Comparison of ENCODE assay signal across 8 mouse cellular contexts in the genomic region with DNA sequence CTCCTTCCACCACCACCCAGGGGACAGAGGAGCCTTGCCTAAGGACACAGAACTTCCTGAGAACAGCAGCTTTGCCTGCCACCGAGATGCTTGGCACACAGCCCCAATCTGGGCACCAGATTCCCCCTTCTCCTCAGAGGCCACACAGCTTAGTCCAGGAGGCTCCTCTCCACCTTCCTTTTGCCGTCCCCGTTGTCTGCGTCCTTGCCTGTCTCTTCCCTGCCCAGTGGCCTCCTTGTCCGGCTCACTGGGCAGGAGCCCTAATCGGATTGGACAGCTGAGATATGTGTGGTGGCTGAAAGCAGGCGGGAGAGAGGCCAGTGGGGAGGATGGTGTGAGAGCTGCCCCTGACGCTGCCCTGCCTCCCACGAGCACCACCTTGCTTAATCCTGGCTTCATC. TPM values are rescaled to one million over a fixed set of nuclear protein-coding genes. Genes with fewer than 3 reads are reported as not detected.
DNase-seq lines count a peak whose midpoint lies in the region; ATAC-seq and TF ChIP-seq lines count a peak whose summit lies in the region.

No protein-coding gene starts in this region.

- no peaks in the 10 kb centered on the region for H3K36me3 ChIP-seq in hindbrain, embryonic 13.5 days
- H3K36me3 ChIP-seq in midbrain, embryonic 15.5 days (replicated peaks) = no peaks in the 10 kb centered on the region

- H3K4me2 ChIP-seq in hindbrain, embryonic 13.5 days = peak overlapping the region; percentile 76
- H3K4me2 ChIP-seq in midbrain, embryonic 15.5 days = peak overlapping the region; percentile 58

- 31% methylated on average over 9 of the region's 9 CpGs for WGBS in lung, adult 2 months
- 7% methylated on average over 9 of the region's 9 CpGs for WGBS in hindbrain, embryonic 13.5 days
- 2% methylated on average over 9 of the region's 9 CpGs for WGBS in midbrain, embryonic 15.5 days

- H3K4me1 ChIP-seq in lung, adult 2 months (ENCODE audit: control insufficient read depth, insufficient read depth, low read length) = peaks cover 54% of the 10 kb centered on the region
- peaks cover 90% of the 10 kb centered on the region for H3K4me1 ChIP-seq in hindbrain, embryonic 13.5 days (replicated peaks)
- H3K4me1 ChIP-seq in midbrain, embryonic 15.5 days = peaks cover 75% of the 10 kb centered on the region

- no peak overlapping the region for H3K4me3 ChIP-seq in lung, adult 2 months (replicated peaks; ENCODE audit: extremely low read depth, low read depth, low read length)
- peak overlapping the region; percentile 16 for H3K4me3 ChIP-seq in hindbrain, embryonic 13.5 days
- H3K4me3 ChIP-seq in midbrain, embryonic 15.5 days = no peak overlapping the region

- no peak for ATAC-seq in hindbrain, embryonic 13.5 days (ENCODE audit: low FRiP score)
- no peak for ATAC-seq in midbrain, embryonic 15.5 days (replicated peaks)

- H3K9me3 ChIP-seq in hindbrain, embryonic 13.5 days = no peaks in the 10 kb centered on the region
- no peaks in the 10 kb centered on the region for H3K9me3 ChIP-seq in midbrain, embryonic 15.5 days

- peak; percentile 13 for DNase-seq in lung, adult 2 months
- DNase-seq in lung, adult 18-20 months = no peak
- DNase-seq in cerebellum, postnatal 14 days = peak; percentile 84
- no peak for DNase-seq in spleen, adult 18-20 months
- DNase-seq in gastrocnemius, postnatal 10 days = no peak
- no peak for DNase-seq in thymus, postnatal 0 days (ENCODE audit: low spot score)

- H3K9ac ChIP-seq in hindbrain, embryonic 13.5 days = peak overlapping the region; percentile 88
- no peak overlapping the region for H3K9ac ChIP-seq in midbrain, embryonic 15.5 days

- H3K27ac ChIP-seq in hindbrain, embryonic 13.5 days = peak overlapping the region; percentile 75
- H3K27ac ChIP-seq in midbrain, embryonic 15.5 days = no peak overlapping the region

- TF ChIP-seq POLR2A in lung, adult 2 months (IDR thresholded peaks at IDR 0.05; ENCODE audit: borderline replicate concordance, extremely low read depth, low read depth, low read length) = no peak

- no peaks in the 10 kb centered on the region for H3K27me3 ChIP-seq in hindbrain, embryonic 13.5 days
- H3K27me3 ChIP-seq in midbrain, embryonic 15.5 days (replicated peaks) = no peaks in the 10 kb centered on the region

- no peak for TF ChIP-seq CTCF in lung, adult 2 months (IDR thresholded peaks at IDR 0.05; ENCODE audit: insufficient read depth, low read length)

RNA-seq across cellular contexts. Expression of gene Rara, which starts 1.9 kb away (rescaled TPM):
- 59.0 and 62.2 TPM in 2 replicates for polyA plus RNA-seq in lung, adult 2 months (2012; rRNA removed)
- 17.1 and 20.3 TPM in 2 replicates for polyA plus RNA-seq in hindbrain, embryonic 13.5 days (2015; fragmentation: Nextera tagmentation; extraction: Ambion mirVana)
- 9.7 and 10.5 TPM in 2 replicates for polyA plus RNA-seq in midbrain, embryonic 15.5 days (2015; fragmentation: Nextera tagmentation; extraction: Ambion mirVana)
- total RNA-seq in gastrocnemius, postnatal 10 days (2021) = 10 to 100 TPM; 22.6 to 31.5 TPM
- 40.4 and 41.0 TPM in 2 replicates for polyA plus RNA-seq in thymus, postnatal 0 days (2015; fragmentation: Nextera tagmentation; extraction: Ambion mirVana)

RNA-seq across cellular contexts. Expression of gene Cdc6, which starts 21.9 kb away (rescaled TPM):
- polyA plus RNA-seq in lung, adult 2 months (2012; rRNA removed) = 0.16 and 0.25 TPM in 2 replicates
- 5.9 and 6.0 TPM in 2 replicates for polyA plus RNA-seq in hindbrain, embryonic 13.5 days (2015; fragmentation: Nextera tagmentation; extraction: Ambion mirVana)
- 3.9 and 4.2 TPM in 2 replicates for polyA plus RNA-seq in midbrain, embryonic 15.5 days (2015; fragmentation: Nextera tagmentation; extraction: Ambion mirVana)
- 1 to 10 TPM; 2.3 to 3.5 TPM for total RNA-seq in gastrocnemius, postnatal 10 days (2021)
- polyA plus RNA-seq in thymus, postnatal 0 days (2015; fragmentation: Nextera tagmentation; extraction: Ambion mirVana) = 40.6 and 53.2 TPM in 2 replicates

RNA-seq across cellular contexts. Expression of gene Gjd3, which starts 53.3 kb away (rescaled TPM):
- polyA plus RNA-seq in lung, adult 2 months (2012; rRNA removed) = 0.29 and 0.40 TPM in 2 replicates
- 1.5 and 1.6 TPM in 2 replicates for polyA plus RNA-seq in hindbrain, embryonic 13.5 days (2015; fragmentation: Nextera tagmentation; extraction: Ambion mirVana)
- 1.4 and 2.4 TPM in 2 replicates for polyA plus RNA-seq in midbrain, embryonic 15.5 days (2015; fragmentation: Nextera tagmentation; extraction: Ambion mirVana)
- total RNA-seq in gastrocnemius, postnatal 10 days (2021) = not detected
- polyA plus RNA-seq in thymus, postnatal 0 days (2015; fragmentation: Nextera tagmentation; extraction: Ambion mirVana) = 0.27 and 0.51 TPM in 2 replicates

Comparison
In these comparisons a context has a peak if more than half of its experiments do, and no peak if none do; other contexts are left out.
1. DNase-seq: peak in lung, adult 2 months (single experiment) and cerebellum, postnatal 14 days (2 of 2); none in lung, adult 18-20 months (0 of 2), spleen, adult 18-20 months (0 of 2), gastrocnemius, postnatal 10 days (single experiment) and thymus, postnatal 0 days (single experiment).